Mouse (Mus musculus) lung, embryonic 14.5 days (tissue): ENCODE data around the gene Dicer1. TPM values are rescaled to one million over a fixed set of nuclear protein-coding genes. Genes with fewer than 3 reads are reported as not detected.
A peak's percentile ranks its signal among the peaks of the same experiment; 100 is the strongest.

Source experiments
- ATAC-seq: fragments of 200-750 bp; cut with Nextera tagmentation; 2 replicates; pipeline ENCODE4 v1.8.0; 2017; ENCODE audit warnings: mild to moderate bottlenecking, moderate TSS enrichment, moderate library complexity; ENCODE audit not compliant: insufficient read depth
- DNase-seq: peaks from one replicate; pipeline ENCODE4 v3.0.0-alpha.2; 2015
- H3K27ac ChIP-seq: fragments of 300-500 bp; sonication (generic); 2 replicates; pipeline ENCODE4 v1.5.1; 2014; ENCODE audit warnings: low read depth, mild to moderate bottlenecking, moderate library complexity
- H3K27me3 ChIP-seq: fragments of 300-500 bp; sonication (generic); 2 replicates; pipeline ENCODE4 v1.6.1; 2014; ENCODE audit warnings: low read length, control low read depth; ENCODE audit not compliant: insufficient read depth
- H3K36me3 ChIP-seq: fragments of 300-500 bp; sonication (generic); 2 replicates; pipeline ENCODE4 v1.6.1; 2014; ENCODE audit warnings: control low read depth; ENCODE audit not compliant: insufficient read depth
- H3K4me1 ChIP-seq: fragments of 300-500 bp; sonication (generic); 2 replicates; pipeline ENCODE4 v1.6.1; 2014; ENCODE audit warnings: antibody characterized with exemption, control low read depth; ENCODE audit not compliant: insufficient read depth
- H3K4me2 ChIP-seq: fragments of 300-500 bp; sonication (generic); 2 replicates; pipeline ENCODE4 v1.6.1; 2014; ENCODE audit warnings: mild to moderate bottlenecking
- H3K4me3 ChIP-seq: fragments of 300-500 bp; sonication (generic); 2 replicates; pipeline ENCODE4 v1.5.1; 2014; ENCODE audit warnings: low read depth, low read length
- H3K9ac ChIP-seq: fragments of 300-500 bp; sonication (generic); 2 replicates; pipeline ENCODE4 v1.6.1; 2014
- H3K9me3 ChIP-seq: fragments of 300-500 bp; sonication (generic); 2 replicates; pipeline ENCODE4 v1.6.1; 2016; ENCODE audit warnings: low read depth, low read length, control low read depth
- CTCF ChIP-seq: IDR thresholded peaks from 2 replicates; pipeline ENCODE4 v1.5.1; 2016; ENCODE audit warnings: antibody characterized with exemption, low read depth
- WGBS: fragments of 180-500 bp; shearing (Covaris S2); extraction: QIAGEN DNeasy Blood & Tissue Kit; methylation state at CpG from one replicate; pipeline ENCODE4 v1.1.7; 2014; 5-methylcytosine and 5-hydroxymethylcytosine counted together
- polyA plus RNA-seq: library from polyadenylated mRNA; unstranded; fragments of >200 nt; fragmentation: Nextera tagmentation; extraction: Ambion mirVana; gene quantifications from 2 replicates; pipeline ENCODE4 v1.2.1, GENCODE M21; 2014

Dicer1 gene
- polyA plus RNA-seq, 1 experiment from 2014 or later, result 23.4 TPM

DNA sequence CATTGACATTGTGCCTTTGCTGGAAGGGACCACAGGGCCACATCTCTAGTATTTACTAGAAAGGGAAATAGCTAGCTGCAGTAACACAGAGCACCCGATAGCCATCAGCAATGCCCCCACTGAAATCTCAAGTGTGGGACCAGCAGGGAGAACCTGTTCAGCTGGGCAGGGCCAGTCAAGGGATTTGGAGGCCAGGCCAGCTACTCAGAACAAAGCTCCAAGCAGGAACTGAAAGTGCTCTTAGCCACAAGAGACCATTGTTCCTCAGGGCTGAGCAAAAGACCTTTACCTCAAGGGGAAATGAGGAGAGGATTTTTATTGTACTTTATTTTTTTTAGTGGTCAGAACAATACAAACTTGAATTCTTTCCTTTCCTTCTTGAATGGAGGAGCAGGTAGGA lies 25.9 kb upstream of the Dicer1 start:
- H3K27me3 ChIP-seq, result no peaks in the 10 kb centered on the region
- 53% methylated on average over 1 of the region's 1 CpGs for WGBS
- H3K9me3 ChIP-seq, result no peaks in the 10 kb centered on the region
- H3K4me2 ChIP-seq, result no peak overlapping the region
- no peaks in the 10 kb centered on the region for H3K4me1 ChIP-seq
- peak; percentile 44; the same call in 1 of the 2 replicates for ATAC-seq
- H3K4me3 ChIP-seq, result no peak overlapping the region
- TF ChIP-seq CTCF, result no peak
- H3K9ac ChIP-seq, result no peak overlapping the region
- H3K36me3 ChIP-seq, result peaks cover 15% of the 10 kb centered on the region; the same call in 1 of the 2 replicates
- no peak overlapping the region for H3K27ac ChIP-seq
- DNase-seq, result peak; percentile 42

DNA sequence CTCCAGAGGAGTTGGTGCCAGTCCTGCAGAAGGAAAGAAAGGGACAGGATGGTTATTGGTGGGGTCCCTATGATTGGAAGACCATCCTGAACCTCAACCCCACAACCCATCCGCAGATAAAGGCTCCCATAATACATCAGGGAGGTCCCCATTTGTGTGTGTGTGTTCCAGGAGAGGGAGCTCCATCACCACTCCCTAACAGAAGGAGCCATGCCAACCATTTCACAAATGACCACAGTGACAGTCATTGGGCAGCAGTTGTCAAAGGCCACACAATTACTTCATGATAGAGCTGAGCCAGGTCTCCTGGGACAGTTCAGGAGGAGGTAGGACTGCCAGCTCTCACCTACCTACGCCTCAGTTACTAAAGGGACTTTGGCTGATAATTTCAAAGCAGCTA lies 20.2 kb upstream of the Dicer1 start:
- WGBS, result 81% methylated on average over 2 of the region's 2 CpGs
- Histone ChIP-seq H3K36me3 (no peaks in the 10 kb centered on the region), H3K4me2 (no peak overlapping the region), H3K27me3 (no peaks in the 10 kb centered on the region), H3K4me3 (no peak overlapping the region), H3K27ac (no peak overlapping the region), H3K9ac (no peak overlapping the region), H3K4me1 (no peaks in the 10 kb centered on the region), H3K9me3 (no peaks in the 10 kb centered on the region)
- DNase-seq, result peak; percentile 36
- no peak for ATAC-seq
- TF ChIP-seq CTCF, result peak; percentile 45

DNA sequence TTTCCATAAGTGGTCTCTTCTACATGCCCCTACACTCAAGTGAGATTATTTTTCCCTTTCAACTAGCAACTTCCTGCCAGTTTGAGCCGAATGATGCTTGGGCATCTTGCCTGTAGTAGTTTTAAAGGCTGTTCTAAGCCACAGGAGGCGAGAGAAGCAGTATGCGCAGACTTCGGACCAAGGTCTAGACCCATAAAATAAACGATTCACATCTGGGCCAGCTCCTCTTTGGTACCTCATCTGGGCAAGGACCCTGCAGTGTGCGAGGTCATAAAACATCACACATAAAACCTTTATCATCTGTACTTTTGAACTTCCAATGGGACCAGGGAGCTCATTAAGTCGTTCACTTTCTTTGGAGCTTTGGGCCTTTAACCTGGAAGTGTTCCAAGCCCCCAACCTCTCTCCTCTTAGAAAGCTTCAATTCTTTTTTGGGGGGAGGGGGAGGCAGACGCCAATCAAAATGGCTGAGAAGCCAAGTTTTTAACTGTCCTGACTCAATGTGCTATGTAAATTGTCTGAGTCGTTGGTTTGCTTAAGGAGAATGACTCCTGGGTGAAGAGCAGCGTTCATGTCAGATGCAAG lies 17.5 kb upstream of the Dicer1 start:
- ATAC-seq (no peak), DNase-seq (no peak)
- Histone ChIP-seq H3K9ac (no peak overlapping the region), H3K4me1 (no peaks in the 10 kb centered on the region), H3K4me2 (no peak overlapping the region), H3K9me3 (no peaks in the 10 kb centered on the region), H3K27ac (no peak overlapping the region), H3K36me3 (no peaks in the 10 kb centered on the region), H3K27me3 (no peaks in the 10 kb centered on the region), H3K4me3 (no peak overlapping the region)
- 53% methylated on average over 10 of the region's 10 CpGs for WGBS
- no peak for TF ChIP-seq CTCF

DNA sequence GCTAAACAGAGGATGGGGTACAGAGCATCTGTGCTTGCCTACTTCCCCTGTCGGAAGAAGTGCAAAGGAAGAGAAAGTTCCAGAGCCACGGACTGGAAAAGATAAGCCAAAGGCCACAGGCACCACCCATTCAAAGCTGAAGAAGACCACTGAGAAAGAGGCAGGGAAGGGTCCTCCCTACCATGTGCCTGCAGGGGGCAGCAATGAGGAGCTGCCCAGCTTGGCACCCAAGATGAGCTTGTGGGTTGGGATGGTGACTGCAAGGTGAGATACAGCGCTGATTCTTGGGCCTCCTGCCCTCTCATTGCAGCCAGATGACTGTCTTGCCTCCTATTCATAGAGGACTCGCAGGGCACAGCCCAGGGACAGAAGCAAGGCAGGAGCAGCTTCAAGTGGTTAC lies 15.4 kb upstream of the Dicer1 start:
- peak; percentile 49 for TF ChIP-seq CTCF
- 78% methylated on average over 4 of the region's 4 CpGs for WGBS
- no peaks in the 10 kb centered on the region for H3K9me3 ChIP-seq
- no peak overlapping the region for H3K4me3 ChIP-seq
- no peak overlapping the region for H3K27ac ChIP-seq
- no peak for ATAC-seq
- no peak for DNase-seq
- no peak overlapping the region for H3K9ac ChIP-seq
- no peaks in the 10 kb centered on the region for H3K4me1 ChIP-seq
- no peaks in the 10 kb centered on the region for H3K36me3 ChIP-seq
- no peaks in the 10 kb centered on the region for H3K27me3 ChIP-seq
- no peak overlapping the region for H3K4me2 ChIP-seq

DNA sequence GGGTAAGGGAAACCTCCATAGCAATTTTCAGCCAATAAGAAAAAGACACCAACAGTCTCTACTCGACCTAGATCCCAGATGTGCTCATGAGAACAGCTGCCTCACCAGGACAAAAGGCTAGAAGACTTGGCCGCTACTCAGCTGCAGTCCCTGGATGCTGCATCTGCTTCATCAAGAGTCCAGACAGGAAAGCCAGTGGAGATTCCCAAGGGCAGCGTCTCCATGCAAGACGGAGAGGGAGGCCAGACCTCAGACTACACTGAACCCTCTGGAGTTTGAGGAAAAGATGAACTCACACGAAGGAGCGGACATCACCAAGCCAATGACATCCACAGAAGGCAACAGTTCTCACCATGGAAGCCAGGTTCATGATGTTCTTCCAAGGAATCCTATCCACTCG lies 14.0 kb upstream of the Dicer1 start:
- no peaks in the 10 kb centered on the region for H3K27me3 ChIP-seq
- H3K4me3 ChIP-seq, result no peak overlapping the region
- no peak overlapping the region for H3K9ac ChIP-seq
- DNase-seq (no peak), ATAC-seq (no peak)
- TF ChIP-seq CTCF, result no peak
- no peaks in the 10 kb centered on the region for H3K36me3 ChIP-seq
- no peak overlapping the region for H3K27ac ChIP-seq
- no peak overlapping the region for H3K4me2 ChIP-seq
- WGBS, result 87% methylated on average over 7 of the region's 7 CpGs
- H3K4me1 ChIP-seq, result no peaks in the 10 kb centered on the region
- no peaks in the 10 kb centered on the region for H3K9me3 ChIP-seq

DNA sequence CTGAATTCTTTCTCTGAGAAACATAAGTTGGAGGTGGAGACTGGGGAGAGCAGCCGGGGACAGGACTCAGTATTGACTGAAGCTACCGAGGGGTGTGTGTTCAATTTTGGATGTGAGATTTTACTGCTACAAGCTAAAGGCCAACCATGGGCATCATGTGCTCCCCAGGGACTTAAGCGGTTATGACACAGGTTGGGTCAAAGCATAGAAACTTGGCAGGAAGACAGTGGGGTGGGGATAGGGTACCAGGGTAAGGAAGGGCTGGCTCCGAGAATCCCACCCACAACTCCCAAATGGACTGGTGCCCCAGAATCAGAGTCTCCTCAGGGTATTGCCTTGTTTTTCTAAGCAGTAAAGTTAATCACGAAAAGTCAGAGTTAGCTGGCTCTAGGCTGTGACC lies 13.4 kb upstream of the Dicer1 start:
- no peak for TF ChIP-seq CTCF
- Histone ChIP-seq H3K36me3 (no peaks in the 10 kb centered on the region), H3K9ac (no peak overlapping the region), H3K9me3 (no peaks in the 10 kb centered on the region), H3K27me3 (no peaks in the 10 kb centered on the region), H3K4me3 (no peak overlapping the region), H3K27ac (no peak overlapping the region), H3K4me2 (no peak overlapping the region), H3K4me1 (no peaks in the 10 kb centered on the region)
- DNase-seq, result no peak
- 75% methylated on average over 5 of the region's 5 CpGs for WGBS
- no peak for ATAC-seq

DNA sequence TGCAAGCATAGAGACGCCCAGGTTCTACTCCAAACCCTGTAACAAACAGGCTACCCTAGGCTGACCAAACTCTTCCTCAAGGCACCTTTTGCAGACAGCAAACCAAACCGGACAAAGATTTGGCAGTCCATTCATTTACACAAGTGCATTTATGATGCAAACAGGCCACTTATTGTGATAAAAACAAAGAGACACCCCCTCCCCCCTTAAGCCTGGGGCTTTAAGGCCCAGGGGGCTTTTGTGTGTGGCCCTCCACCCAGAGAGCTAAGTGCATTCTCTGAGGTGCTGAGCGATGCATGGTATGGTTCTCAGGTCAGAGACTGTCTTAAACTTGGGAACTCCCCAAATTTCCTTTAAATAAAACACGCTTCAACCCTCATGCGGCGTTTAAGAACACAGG lies 12.2 kb upstream of the Dicer1 start:
- WGBS, result 74% methylated on average over 6 of the region's 6 CpGs
- H3K27ac ChIP-seq, result no peak overlapping the region
- no peak for DNase-seq
- TF ChIP-seq CTCF, result no peak
- H3K4me1 ChIP-seq, result no peaks in the 10 kb centered on the region
- no peaks in the 10 kb centered on the region for H3K36me3 ChIP-seq
- no peak overlapping the region for H3K9ac ChIP-seq
- ATAC-seq, result no peak
- no peak overlapping the region for H3K4me2 ChIP-seq
- H3K27me3 ChIP-seq, result no peaks in the 10 kb centered on the region
- no peaks in the 10 kb centered on the region for H3K9me3 ChIP-seq
- H3K4me3 ChIP-seq, result no peak overlapping the region

DNA sequence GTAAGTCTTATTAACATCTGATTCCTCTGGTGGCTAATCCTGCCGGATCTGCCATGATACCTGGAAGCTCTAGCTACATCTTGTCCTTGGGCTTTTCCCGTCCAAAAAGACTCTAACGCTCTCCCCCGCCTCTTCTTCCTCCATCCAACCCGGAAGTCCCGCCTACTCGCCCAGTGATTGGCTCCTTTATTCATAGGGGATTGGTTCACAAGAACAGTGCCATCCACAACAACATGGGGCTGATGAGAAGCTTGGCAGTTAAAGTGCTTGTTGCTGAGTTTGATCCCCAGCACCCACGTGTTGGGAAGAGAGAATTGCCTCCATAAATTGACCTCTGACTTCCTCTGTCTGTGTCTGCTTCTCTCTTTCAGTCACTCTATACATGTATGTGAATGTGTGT lies 9.7 kb upstream of the Dicer1 start:
- Histone ChIP-seq H3K4me3 (no peak overlapping the region), H3K27me3 (no peaks in the 10 kb centered on the region), H3K36me3 (no peaks in the 10 kb centered on the region), H3K9me3 (no peaks in the 10 kb centered on the region), H3K9ac (no peak overlapping the region), H3K4me2 (no peak overlapping the region), H3K4me1 (no peaks in the 10 kb centered on the region), H3K27ac (no peak overlapping the region)
- DNase-seq (no peak), ATAC-seq (no peak)
- WGBS, result 76% methylated on average over 8 of the region's 8 CpGs
- no peak for TF ChIP-seq CTCF
